Comparison of ENCODE assay signal across 29 mouse cellular contexts in genomic region chr4:134067833-134068544, GRCm38 (mm10). TPM values are rescaled to one million over a fixed set of nuclear protein-coding genes. Genes with fewer than 3 reads are reported as not detected.
DNase-seq lines count a peak whose midpoint lies in the region; ATAC-seq and TF ChIP-seq lines count a peak whose summit lies in the region.
"Had no signal": no experiment of that assay in that cellular context is flagged by ENCODE, and none has a peak within 500 bp of the region (broad histone marks: within the 10 kb centered on the region; RNA-seq: fewer than 3 reads in every experiment).

No protein-coding gene starts in this region.

- no peaks in the 10 kb centered on the region; the same call in 1 of the 2 replicates for H3K4me1 ChIP-seq in intestine, postnatal 0 days (replicated peaks; ENCODE audit: control insufficient read depth, insufficient read depth, low read length)
- H3K4me1 ChIP-seq: megakaryocyte, embryonic 14.5 days had no signal

- H3K9me3 ChIP-seq in intestine, postnatal 0 days (ENCODE audit: control insufficient read depth), result no peaks in the 10 kb centered on the region
- H3K9me3 ChIP-seq: hindbrain, embryonic 13.5 days; limb, embryonic 12.5 days had no signal

- peak; percentile 62 for ATAC-seq in intestine, postnatal 0 days

- peak; percentile 42 for TF ChIP-seq CTCF in intestine, postnatal 0 days (IDR thresholded peaks at IDR 0.05; ENCODE audit: low read depth)
- TF ChIP-seq CTCF in left cerebral cortex, adult 2 months (IDR thresholded peaks at IDR 0.05), result no peak

- H3K27ac ChIP-seq in intestine, postnatal 0 days (ENCODE audit: low read depth, low read length), result peak overlapping the region; percentile 89
- H3K27ac ChIP-seq in left cerebral cortex, adult 2 months, result no peak overlapping the region
- H3K27ac ChIP-seq: hindbrain, embryonic 13.5 days; limb, embryonic 12.5 days had no signal

- peak; percentile 57 to 72 for DNase-seq in lung, adult 18-20 months
- DNase-seq in lung, postnatal 25 days (ENCODE audit: low spot score), result no peak
- peak; percentile 39 to 42 for DNase-seq in urinary bladder, postnatal 36 days (ENCODE audit: low spot score in 2 of 2)
- DNase-seq in urinary bladder, postnatal 10 days (ENCODE audit: low spot score), result no peak
- no peak for DNase-seq in thymus, postnatal 36 days
- no peak for DNase-seq in cerebellum, adult 18-20 months
- DNase-seq in left cerebral cortex, adult 2 months (ENCODE audit: extremely low spot score in 1 of 2, low spot score in 2 of 2), result no peak
- DNase-seq: adrenal gland, postnatal 14 days; cerebellum, adult 9-10 months; gastrocnemius, postnatal 36 days; lung, embryonic 14.5 days; midbrain, embryonic 14.5 days; thymus, postnatal 25 days had no signal

- peak overlapping the region; percentile 63 for H3K4me2 ChIP-seq in intestine, postnatal 0 days (replicated peaks; ENCODE audit: low read depth)
- H3K4me2 ChIP-seq: hindbrain, embryonic 13.5 days; limb, embryonic 12.5 days; liver, embryonic 11.5 days; lung, embryonic 14.5 days had no signal

- no peaks in the 10 kb centered on the region for H3K27me3 ChIP-seq in intestine, postnatal 0 days (replicated peaks; ENCODE audit: control insufficient read depth, insufficient read depth, low read length)

- WGBS in intestine, postnatal 0 days, result 41% methylated on average over 7 of the region's 7 CpGs

- peak overlapping the region; percentile 37 for H3K9ac ChIP-seq in intestine, postnatal 0 days (ENCODE audit: low read depth, low read length)
- H3K9ac ChIP-seq: hindbrain, embryonic 13.5 days; limb, embryonic 12.5 days; lung, embryonic 14.5 days had no signal

- peak overlapping the region; percentile 7; the same call in 1 of the 2 replicates for H3K4me3 ChIP-seq in intestine, postnatal 0 days (ENCODE audit: low read depth, low read length)
- no peak overlapping the region for H3K4me3 ChIP-seq in left cerebral cortex, adult 2 months
- H3K4me3 ChIP-seq: hindbrain, embryonic 13.5 days; limb, embryonic 12.5 days; megakaryocyte, embryonic 14.5 days had no signal

- H3K36me3 ChIP-seq in intestine, postnatal 0 days (ENCODE audit: control insufficient read depth, insufficient read depth), result peaks cover 11% of the 10 kb centered on the region
- H3K36me3 ChIP-seq: hindbrain, embryonic 13.5 days; limb, embryonic 12.5 days had no signal

- intact Hi-C loops in left cerebral cortex, adult 2 months (cut with DNase I), result no loop called here

RNA-seq across cellular contexts. Expression of gene Crybg2, which starts 7.4 kb away (rescaled TPM):
- 17.9 and 22.5 TPM in 2 replicates for polyA plus RNA-seq in intestine, postnatal 0 days (2015; fragmentation: Nextera tagmentation; extraction: Ambion mirVana)
- total RNA-seq in left cerebral cortex, adult 2 months (2021), result 1 to 10 TPM; 2.3 to 2.4 TPM
- total RNA-seq: adrenal gland, postnatal 14 days; gastrocnemius, postnatal 36 days; heart, postnatal 25 days had no signal

RNA-seq across cellular contexts. Expression of gene Zfp683, which starts 14.4 kb away (rescaled TPM):
- polyA plus RNA-seq in intestine, postnatal 0 days (2015; fragmentation: Nextera tagmentation; extraction: Ambion mirVana), result not detected in 2 replicates
- total RNA-seq in left cerebral cortex, adult 2 months (2021), result not detected
- total RNA-seq: adrenal gland, postnatal 14 days; CH12.LX; gastrocnemius, postnatal 36 days; heart, adult 8-10 months; heart, postnatal 25 days; layer of hippocampus, adult 18-20 months; layer of hippocampus, postnatal 14 days; left cerebral cortex, postnatal 14 days; MEL had no signal
- polyA plus RNA-seq: brain, embryonic 14.5 days; forebrain, embryonic 11.5 days; heart, embryonic 14.5 days; hindbrain, embryonic 13.5 days; limb, embryonic 12.5 days; liver, embryonic 11.5 days; lung, embryonic 14.5 days; midbrain, embryonic 14.5 days; neural tube, embryonic 11.5 days had no signal

RNA-seq across cellular contexts. Expression of gene Cd52, which starts 26.9 kb away (rescaled TPM):
- polyA plus RNA-seq in intestine, postnatal 0 days (2015; fragmentation: Nextera tagmentation; extraction: Ambion mirVana), result 28.7 and 31.2 TPM in 2 replicates
- 1 to 10 TPM; 2.6 to 3.3 TPM for total RNA-seq in left cerebral cortex, adult 2 months (2021)

RNA-seq across cellular contexts. Expression of gene Ubxn11, which starts 34.4 kb away (rescaled TPM):
- polyA plus RNA-seq in intestine, postnatal 0 days (2015; fragmentation: Nextera tagmentation; extraction: Ambion mirVana), result 0.88 and 1.5 TPM in 2 replicates
- 10 to 100 TPM; 39.7 to 47.1 TPM for total RNA-seq in left cerebral cortex, adult 2 months (2021)

RNA-seq across cellular contexts. Expression of gene Lin28a, which starts 49.3 kb away (rescaled TPM):
- not detected in 2 replicates for polyA plus RNA-seq in intestine, postnatal 0 days (2015; fragmentation: Nextera tagmentation; extraction: Ambion mirVana)
- not detected for total RNA-seq in left cerebral cortex, adult 2 months (2021)
- total RNA-seq: adrenal gland, postnatal 14 days; heart, adult 8-10 months; heart, postnatal 25 days; layer of hippocampus, adult 18-20 months; layer of hippocampus, postnatal 14 days; left cerebral cortex, postnatal 14 days; MEL had no signal
- polyA plus RNA-seq: lung, embryonic 14.5 days had no signal

Comparison
In these comparisons a context has a peak if more than half of its experiments do, and no peak if none do; other contexts are left out.
1. DNase-seq: peak in lung, adult 18-20 months (2 of 2) and urinary bladder, postnatal 36 days (2 of 2); none in lung, postnatal 25 days (single experiment), urinary bladder, postnatal 10 days (single experiment), thymus, postnatal 36 days (0 of 2), cerebellum, adult 18-20 months (0 of 2) and left cerebral cortex, adult 2 months (0 of 2).